Mouse (Mus musculus) midbrain, embryonic 11.5 days (tissue): ENCODE measurements around the gene Fchsd2. TPM values are rescaled to one million over a fixed set of nuclear protein-coding genes. Genes with fewer than 3 reads are reported as not detected.

Source experiments
- ATAC-seq: fragments of 200-750 bp; cut with Nextera tagmentation; 2 replicates; pipeline ENCODE4 v1.8.0; 2017; ENCODE audit warnings: moderate TSS enrichment, moderate library complexity; ENCODE audit not compliant: low FRiP score
- DNase-seq: peaks from one replicate; pipeline ENCODE4 v3.0.0; 2015; ENCODE audit warnings: low spot score; ENCODE audit errors: missing footprints
- H3K27ac ChIP-seq: fragments of 300-500 bp; sonication (generic); 2 replicates; pipeline ENCODE4 v1.5.1; 2014; ENCODE audit warnings: low read depth, low read length
- H3K27me3 ChIP-seq: fragments of 300-500 bp; sonication (generic); 2 replicates; pipeline ENCODE4 v1.6.1; 2014; ENCODE audit warnings: mild to moderate bottlenecking, low read length, moderate library complexity, mixed read lengths; ENCODE audit not compliant: control insufficient read depth, insufficient read depth
- H3K36me3 ChIP-seq: fragments of 300-500 bp; sonication (generic); 2 replicates; pipeline ENCODE4 v1.6.1; 2014; ENCODE audit warnings: mild to moderate bottlenecking, low read length, moderate library complexity, mixed read lengths; ENCODE audit not compliant: control insufficient read depth, insufficient read depth
- H3K4me1 ChIP-seq: fragments of 300-500 bp; sonication (generic); 2 replicates; pipeline ENCODE4 v1.6.1; 2014; ENCODE audit warnings: low read length; ENCODE audit not compliant: control insufficient read depth, insufficient read depth
- H3K4me2 ChIP-seq: fragments of 300-500 bp; sonication (generic); 2 replicates; pipeline ENCODE4 v1.6.1; 2014; ENCODE audit warnings: mild to moderate bottlenecking, moderate library complexity
- H3K4me3 ChIP-seq: fragments of 300-500 bp; sonication (generic); 2 replicates; pipeline ENCODE4 v1.5.1; 2014; ENCODE audit warnings: low read depth, low read length
- H3K9ac ChIP-seq: fragments of 300-500 bp; sonication (generic); 2 replicates; pipeline ENCODE4 v1.6.1; 2014; ENCODE audit warnings: low read length
- H3K9me3 ChIP-seq: fragments of 300-500 bp; sonication (generic); 2 replicates; pipeline ENCODE4 v1.6.1; 2016; ENCODE audit warnings: low read length; ENCODE audit not compliant: control insufficient read depth
- WGBS: fragments of 180-500 bp; shearing (Covaris S2); extraction: QIAGEN DNeasy Blood & Tissue Kit; methylation state at CpG from one replicate; pipeline ENCODE4 v1.1.7; 2014; 5-methylcytosine and 5-hydroxymethylcytosine counted together
- polyA plus RNA-seq: library from polyadenylated mRNA; unstranded; fragments of >200 nt; fragmentation: Nextera tagmentation; extraction: Ambion mirVana; gene quantifications from 2 replicates; pipeline ENCODE4 v1.2.1, GENCODE M21; 2014

Fchsd2 gene
- polyA plus RNA-seq, 1 experiment from 2014 or later: 24.8 TPM

GRCm38 (mm10) chr7:101123579-101124347 is 31.1 kb downstream of the Fchsd2 start:
- Histone ChIP-seq H3K4me2 (no peak overlapping the region), H3K9me3 (no peaks in the 10 kb centered on the region), H3K36me3 (no peaks in the 10 kb centered on the region), H3K4me3 (no peak overlapping the region), H3K27ac (no peak overlapping the region), H3K9ac (no peak overlapping the region), H3K27me3 (no peaks in the 10 kb centered on the region), H3K4me1 (no peaks in the 10 kb centered on the region)
- 89% methylated on average over 6 of the region's 6 CpGs for WGBS
- ATAC-seq: no peak
- no peak for DNase-seq

DNA sequence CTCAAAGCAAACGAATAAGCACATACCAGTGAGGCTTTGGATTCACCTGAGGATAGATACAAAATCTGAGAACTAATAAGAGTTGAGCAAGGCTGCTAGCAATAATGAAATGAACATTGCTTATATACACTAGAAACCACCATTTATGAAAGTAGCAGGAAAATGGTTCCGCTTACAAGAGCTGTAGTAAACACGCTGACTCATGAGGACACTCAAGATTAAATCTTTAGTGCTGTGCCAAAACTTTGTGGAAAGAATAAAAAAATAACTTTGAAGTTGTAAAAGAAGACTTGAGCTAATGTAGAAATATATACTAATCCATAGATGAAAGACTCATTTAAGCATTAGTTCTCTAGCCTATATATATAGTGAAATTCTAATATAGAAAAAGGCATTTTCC is 35.1 kb downstream of the Fchsd2 start:
- 87% methylated on average over 3 of the region's 3 CpGs for WGBS
- DNase-seq: no peak
- H3K4me3 ChIP-seq: no peak overlapping the region

DNA sequence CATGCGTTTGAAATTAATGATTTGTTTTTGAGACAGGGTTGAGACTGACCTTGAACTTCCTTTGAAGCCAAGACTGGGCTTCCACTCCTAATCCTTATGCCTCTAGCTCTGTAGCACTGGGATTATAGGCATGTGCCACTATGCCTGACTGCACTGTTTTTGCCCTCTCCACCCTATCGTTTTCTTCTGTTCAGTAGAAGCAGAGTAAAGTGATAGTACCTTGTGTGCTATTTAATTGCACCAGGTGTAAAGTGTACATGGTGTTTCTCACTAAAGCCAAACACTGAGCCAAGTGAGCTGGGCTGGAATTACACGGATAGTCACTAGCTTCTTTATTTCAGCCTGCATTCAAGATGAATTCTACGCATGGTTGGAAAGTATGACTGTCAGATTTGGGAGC is 35.9 kb downstream of the Fchsd2 start:
- whole genome bisulfite sequencing: 83% methylated on average over 4 of the region's 4 CpGs
- no peak overlapping the region for H3K27ac ChIP-seq
- no peak overlapping the region for H3K4me2 ChIP-seq

More for the DNA sequence above, 35.1 kb downstream of the Fchsd2 start:
- H3K27ac ChIP-seq: no peak overlapping the region
- no peak overlapping the region for H3K9ac ChIP-seq
- H3K4me1 ChIP-seq: no peaks in the 10 kb centered on the region
- ATAC-seq: no peak
- no peak overlapping the region for H3K4me2 ChIP-seq
- H3K36me3 ChIP-seq: no peaks in the 10 kb centered on the region
- H3K27me3 ChIP-seq: no peaks in the 10 kb centered on the region
- H3K9me3 ChIP-seq: no peaks in the 10 kb centered on the region

DNA sequence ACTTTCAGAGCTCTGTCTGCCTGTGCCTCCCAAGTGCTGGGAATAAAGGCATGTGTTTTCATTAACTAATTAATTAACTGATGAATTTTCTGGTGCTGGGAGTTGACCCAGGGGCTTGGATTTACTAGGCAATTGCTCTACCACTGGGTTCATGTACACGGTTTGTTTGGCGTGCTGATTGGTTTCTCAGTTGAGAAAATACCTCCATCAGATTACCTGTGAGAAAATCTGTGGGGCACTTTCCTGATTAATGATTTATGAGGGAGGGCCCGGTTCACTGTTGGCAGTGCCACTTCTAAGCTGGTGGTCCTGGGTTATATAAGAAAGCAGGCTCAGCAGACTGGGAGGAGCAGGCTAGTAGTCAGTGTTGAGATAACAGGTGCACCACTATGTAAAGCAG is 38.0 kb downstream of the Fchsd2 start:
- ATAC-seq: no peak
- no peaks in the 10 kb centered on the region for H3K4me1 ChIP-seq
- no peak overlapping the region for H3K4me2 ChIP-seq
- no peak for DNase-seq
- no peaks in the 10 kb centered on the region for H3K36me3 ChIP-seq
- H3K9ac ChIP-seq: no peak overlapping the region
- no peaks in the 10 kb centered on the region for H3K27me3 ChIP-seq
- H3K4me3 ChIP-seq: no peak overlapping the region
- WGBS: 90% methylated on average over 3 of the region's 3 CpGs
- no peaks in the 10 kb centered on the region for H3K9me3 ChIP-seq
- no peak overlapping the region for H3K27ac ChIP-seq

More for the DNA sequence above, 35.9 kb downstream of the Fchsd2 start:
- no peak for ATAC-seq
- no peak for DNase-seq
- Histone ChIP-seq H3K36me3 (no peaks in the 10 kb centered on the region), H3K4me3 (no peak overlapping the region), H3K4me1 (no peaks in the 10 kb centered on the region), H3K27me3 (no peaks in the 10 kb centered on the region), H3K9me3 (no peaks in the 10 kb centered on the region), H3K9ac (no peak overlapping the region)

DNA sequence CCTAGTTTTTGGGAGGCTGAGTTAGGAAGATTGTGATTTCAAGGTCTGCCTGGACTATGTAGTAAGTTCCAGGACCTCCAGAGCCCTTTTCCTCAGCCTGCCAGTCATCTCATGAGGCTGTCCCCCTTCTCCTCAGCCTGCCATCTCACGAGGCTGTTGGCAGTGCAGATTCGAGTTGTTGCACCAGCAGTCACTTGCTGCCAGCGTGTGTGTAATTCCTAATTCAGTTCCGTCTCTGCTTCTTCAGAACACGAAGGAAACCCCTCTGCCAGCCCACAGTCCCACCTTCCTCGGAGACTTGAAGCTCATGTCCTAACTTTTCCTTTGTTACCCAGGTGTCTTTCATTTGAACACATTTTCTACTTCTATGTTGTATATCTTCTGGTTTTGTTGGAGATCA is 38.6 kb downstream of the Fchsd2 start:
- Histone ChIP-seq H3K27me3 (no peaks in the 10 kb centered on the region), H3K27ac (no peak overlapping the region), H3K4me3 (no peak overlapping the region), H3K4me2 (no peak overlapping the region), H3K36me3 (no peaks in the 10 kb centered on the region), H3K4me1 (no peaks in the 10 kb centered on the region), H3K9me3 (no peaks in the 10 kb centered on the region), H3K9ac (no peak overlapping the region)
- no peak for DNase-seq
- 77% methylated on average over 6 of the region's 6 CpGs for WGBS
- ATAC-seq: no peak

DNA sequence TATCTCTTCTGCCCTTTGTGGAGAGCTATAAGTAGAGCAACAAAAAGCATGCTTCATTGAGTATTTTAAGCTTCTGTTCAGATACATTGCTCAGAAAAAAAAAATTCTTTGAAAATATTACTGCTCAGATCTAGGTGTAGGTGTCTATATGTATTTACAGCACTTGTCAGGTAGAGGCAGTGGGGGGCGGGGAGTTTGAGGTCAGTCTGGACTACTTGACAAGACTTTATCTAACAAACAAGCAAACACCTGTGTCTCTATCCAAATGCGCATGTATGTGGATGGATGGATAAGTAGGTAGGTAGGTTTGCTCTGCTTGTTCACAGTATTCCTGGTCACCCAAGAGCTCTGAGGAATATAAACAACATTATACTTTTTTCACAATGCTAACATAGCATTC is 40.9 kb downstream of the Fchsd2 start:
- DNase-seq: no peak
- no peaks in the 10 kb centered on the region for H3K9me3 ChIP-seq
- H3K27me3 ChIP-seq: no peaks in the 10 kb centered on the region
- no peak overlapping the region for H3K27ac ChIP-seq
- ATAC-seq: no peak
- no peak overlapping the region for H3K9ac ChIP-seq
- no peaks in the 10 kb centered on the region for H3K4me1 ChIP-seq
- no peak overlapping the region for H3K4me3 ChIP-seq
- H3K36me3 ChIP-seq: no peaks in the 10 kb centered on the region
- H3K4me2 ChIP-seq: no peak overlapping the region
- 99% methylated on average over 2 of the region's 2 CpGs for WGBS

DNA sequence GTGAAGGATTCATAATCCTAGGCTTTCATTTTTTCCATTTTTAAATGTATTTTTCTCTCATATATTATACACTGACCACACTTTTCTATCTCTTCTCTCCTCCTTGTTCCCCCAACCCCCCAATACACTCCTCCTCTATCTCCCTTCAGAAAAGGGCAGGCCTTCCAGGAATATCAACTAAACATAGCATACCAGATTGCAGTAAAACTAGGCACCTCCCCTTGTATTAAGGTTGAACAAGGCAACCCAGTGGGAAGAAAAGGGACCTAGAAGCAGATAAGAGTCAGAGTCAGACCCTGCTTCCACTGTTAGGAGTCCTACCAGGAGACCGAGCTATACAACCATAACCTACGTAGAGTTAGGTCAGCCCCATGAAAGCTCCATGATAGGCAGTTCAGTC is 41.5 kb downstream of the Fchsd2 start:
- H3K9me3 ChIP-seq: no peaks in the 10 kb centered on the region
- ATAC-seq: no peak
- no peaks in the 10 kb centered on the region for H3K4me1 ChIP-seq
- no peaks in the 10 kb centered on the region for H3K36me3 ChIP-seq
- WGBS: 96% methylated on average over 2 of the region's 2 CpGs
- no peak overlapping the region for H3K4me2 ChIP-seq
- no peak for DNase-seq
- no peak overlapping the region for H3K9ac ChIP-seq
- no peaks in the 10 kb centered on the region for H3K27me3 ChIP-seq
- no peak overlapping the region for H3K27ac ChIP-seq
- no peak overlapping the region for H3K4me3 ChIP-seq

- no peak overlapping the region for H3K9ac ChIP-seq
- no peak overlapping the region for H3K4me2 ChIP-seq
- H3K4me3 ChIP-seq: no peak overlapping the region
- H3K9me3 ChIP-seq: no peaks in the 10 kb centered on the region
- WGBS: 83% methylated on average over 1 of the region's 1 CpGs
- DNase-seq: no peak
- no peaks in the 10 kb centered on the region for H3K36me3 ChIP-seq
- no peaks in the 10 kb centered on the region for H3K4me1 ChIP-seq
- no peak overlapping the region for H3K27ac ChIP-seq
- H3K27me3 ChIP-seq: no peaks in the 10 kb centered on the region
- ATAC-seq: no peak
Observed at GRCm38 (mm10) chr7:101138819-101139218, 46.2 kb downstream of the Fchsd2 start.

GRCm38 (mm10) chr7:101142907-101143306 is 50.2 kb downstream of the Fchsd2 start:
- H3K9ac ChIP-seq: no peak overlapping the region
- ATAC-seq (no peak), DNase-seq (no peak)
- no peaks in the 10 kb centered on the region for H3K9me3 ChIP-seq
- no peak overlapping the region for H3K4me2 ChIP-seq
- no peak overlapping the region for H3K27ac ChIP-seq
- no peak overlapping the region for H3K4me3 ChIP-seq
- 83% methylated on average over 2 of the region's 2 CpGs for WGBS
- no peaks in the 10 kb centered on the region for H3K27me3 ChIP-seq
- no peaks in the 10 kb centered on the region for H3K36me3 ChIP-seq
- H3K4me1 ChIP-seq: no peaks in the 10 kb centered on the region
